Mouse (Mus musculus) gastrocnemius, postnatal 14 days (tissue): Measurements from ENCODE around the gene Dhh. TPM values are rescaled to one million over a fixed set of nuclear protein-coding genes. Genes with fewer than 3 reads are reported as not detected.

Experiments
- DNase-seq: peaks from one replicate; pipeline ENCODE4 v3.0.0; 2021; ENCODE audit warnings: mixed read lengths
- intact Hi-C: fragments of 180-260 bp; cut with DNase I; formaldehyde crosslinking; loops from one replicate; pipeline ENCODE4 v1.15.1; 2025; ENCODE audit warnings: low total_unique reads
- total RNA-seq, 2 experiments: library from RNA; stranded (reverse); gene quantifications; 2 replicates each; pipeline ENCODE4 v1.2.3; 2021

Dhh gene
- total RNA-seq, 2 experiments from 2014 or later, result 0.97 to 4.1 TPM

- intact Hi-C loops, result no loop called here
- DNase-seq, result no peak
Observed at GRCm38 (mm10) chr15:98884106-98884505, 14.2 kb downstream of the Dhh start.

GRCm38 (mm10) chr15:98883661-98884060 is 14.7 kb downstream of the Dhh start:
- DNase-seq, result no peak
- intact Hi-C loops, result no loop called here

GRCm38 (mm10) chr15:98881656-98882008 is 16.7 kb downstream of the Dhh start:
- intact Hi-C loops, result no loop called here
- no peak for DNase-seq

- intact Hi-C loops, result no loop called here
- DNase-seq, result peak; percentile 89
Observed at GRCm38 (mm10) chr15:98880978-98881655, 17.2 kb downstream of the Dhh start.

GRCm38 (mm10) chr15:98877331-98877730 is 21.0 kb downstream of the Dhh start:
- intact Hi-C loops, result loop anchor here (5.0 kb wide), 1 partner anchor 50 kb away; no protein-coding TSS in a partner anchor
- peak; percentile 53 for DNase-seq

DNA sequence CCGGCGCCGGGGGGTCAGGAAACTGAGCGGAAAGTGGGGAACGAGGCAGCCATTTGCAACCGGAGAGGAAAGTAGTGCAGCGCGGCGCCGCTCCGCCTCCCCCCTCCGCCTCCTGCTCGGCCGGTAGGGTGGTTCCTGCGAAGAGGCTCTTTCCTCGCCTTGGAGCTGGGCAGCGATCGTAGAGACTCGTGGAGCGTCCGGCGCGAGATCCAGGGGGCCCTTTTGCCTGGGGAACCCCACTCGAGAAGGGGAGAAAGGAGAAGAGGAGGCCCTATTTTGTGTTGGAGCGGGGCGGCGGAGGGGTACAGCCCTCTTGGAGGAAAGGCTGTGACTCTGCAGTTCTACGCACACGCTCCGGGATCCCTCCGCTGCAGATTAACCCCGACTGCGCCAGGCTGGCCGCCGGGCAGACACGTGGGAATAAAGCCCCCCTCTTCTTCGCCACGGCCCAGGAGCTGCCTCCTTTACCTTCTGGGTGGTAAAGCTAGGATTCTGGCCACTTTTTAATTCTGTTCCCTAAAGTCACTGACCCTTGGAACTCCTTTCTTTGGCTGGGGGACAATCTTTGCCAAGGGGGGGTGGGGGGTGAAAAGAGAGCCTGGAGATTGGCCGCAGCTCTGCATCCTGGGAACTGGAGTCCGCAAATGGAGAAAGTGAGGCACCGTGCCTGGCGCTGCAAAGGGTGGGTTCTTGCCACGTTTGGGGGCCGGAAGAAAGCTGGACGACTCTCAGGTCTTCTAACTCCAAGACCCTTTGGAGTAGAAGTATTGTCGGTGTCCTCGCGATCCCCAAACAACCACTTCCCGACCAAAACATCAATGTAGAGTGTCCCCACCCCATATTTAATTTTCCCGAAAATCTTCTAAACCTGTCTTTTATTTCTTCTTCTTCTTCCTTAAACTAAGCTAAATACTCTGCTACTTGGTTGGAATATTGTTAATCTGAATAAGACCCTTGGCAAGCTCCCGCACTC is 26.1 kb downstream of the Dhh start:
- intact Hi-C loops, result loop anchor here (5.0 kb wide), 1 partner anchor 120 kb away; no protein-coding TSS in a partner anchor
- DNase-seq, result peak; percentile 91

- intact Hi-C loops, result loop anchor here (5.0 kb wide), 1 partner anchor 121 kb away; no protein-coding TSS in a partner anchor
- DNase-seq, result peak; percentile 35
Observed at GRCm38 (mm10) chr15:98871070-98871915, 27.0 kb downstream of the Dhh start, which contains the start of gene Kmt2d. Gene Kmt2d (minus strand): TSS chr15:98871204.

- intact Hi-C loops, result loop anchor here (5.0 kb wide), 1 partner anchor 122 kb away; no protein-coding TSS in a partner anchor
- DNase-seq, result peak; percentile 63
Observed at GRCm38 (mm10) chr15:98870179-98871069, 27.9 kb downstream of the Dhh start.

GRCm38 (mm10) chr15:98869342-98870178 is 28.8 kb downstream of the Dhh start:
- peak; percentile 21 for DNase-seq
- intact Hi-C loops, result loop anchor here (5.0 kb wide), 2 partner anchors 37 to 123 kb away; partner anchors contain the start of gene Prkag1

GRCm38 (mm10) chr15:98868346-98869063 is 29.8 kb downstream of the Dhh start:
- intact Hi-C loops, result loop anchor here (5.0 kb wide), 1 partner anchor 36 kb away; the partner anchor contains the start of gene Prkag1
- peak; percentile 6 for DNase-seq

- DNase-seq, result peak; percentile 44
- intact Hi-C loops, result loop anchor here (5.0 kb wide), 1 partner anchor 35 kb away; the partner anchor contains the start of gene Prkag1
Observed at GRCm38 (mm10) chr15:98867321-98867720, 31.0 kb downstream of the Dhh start.

GRCm38 (mm10) chr15:98866501-98866900 is 31.8 kb downstream of the Dhh start:
- no peak for DNase-seq
- intact Hi-C loops, result loop anchor here (5.0 kb wide), 1 partner anchor 34 kb away; the partner anchor contains the start of gene Prkag1

DNA sequence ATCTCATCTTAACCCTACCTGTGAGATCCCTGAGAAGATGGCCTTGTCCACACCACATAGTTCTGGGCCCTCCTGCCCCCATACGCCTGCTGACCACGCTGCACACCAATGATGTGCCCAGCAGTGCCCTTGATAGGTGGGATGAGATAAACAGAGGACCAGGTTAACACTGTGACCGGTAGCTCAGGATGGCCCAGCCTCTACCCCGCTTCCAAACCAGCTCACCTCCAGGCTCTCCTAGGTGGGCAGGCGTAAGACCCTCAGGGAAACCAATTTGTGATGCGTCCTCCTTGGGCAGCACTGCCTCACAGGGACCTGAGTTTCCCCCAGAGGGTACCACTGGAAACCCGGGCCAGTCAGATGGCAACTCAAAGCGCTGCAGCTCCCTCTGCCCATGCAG is 32.6 kb downstream of the Dhh start:
- intact Hi-C loops, result loop anchor here (5.0 kb wide), 1 partner anchor 33 kb away; the partner anchor contains the start of gene Prkag1
- DNase-seq, result no peak

GRCm38 (mm10) chr15:98864951-98865350 is 33.4 kb downstream of the Dhh start:
- intact Hi-C loops, result loop anchor here (5.0 kb wide), 1 partner anchor 33 kb away; the partner anchor contains the start of gene Prkag1

DNA sequence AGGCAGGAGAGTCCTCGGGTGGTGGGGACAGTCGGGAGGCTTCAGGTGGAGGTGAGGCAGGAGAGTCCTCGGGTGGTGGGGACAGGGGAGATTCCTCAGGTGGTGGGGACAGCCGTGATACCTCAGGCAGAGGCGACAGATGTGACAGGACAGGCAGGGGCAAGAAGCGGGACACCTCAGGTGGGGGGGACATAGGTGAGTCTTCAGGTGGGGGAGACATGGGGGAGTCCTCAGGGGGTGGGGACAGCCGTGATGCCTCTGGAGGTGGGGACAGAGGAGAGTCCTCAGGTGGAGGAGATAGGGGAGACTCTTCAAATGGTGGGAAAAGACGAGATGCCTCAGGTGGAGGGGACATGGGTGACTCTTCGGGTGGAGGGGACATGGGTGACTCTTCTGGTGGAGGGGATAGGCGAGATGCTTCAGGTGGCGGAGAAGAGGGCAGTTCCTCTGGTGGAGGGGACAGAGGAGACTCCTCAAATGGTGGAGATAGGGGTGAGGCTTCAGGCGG is 34.8 kb downstream of the Dhh start:
- peak; percentile 3 for DNase-seq
- intact Hi-C loops, result no loop called here

More at GRCm38 (mm10) chr15:98864951-98865350, 33.4 kb downstream of the Dhh start:
- DNase-seq, result no peak
